Mouse (Mus musculus) heart, adult 2 months (tissue): ENCODE results near the gene Foxc2.

Source experiments
- CTCF ChIP-seq: fragments of 200-600 bp; IDR thresholded peaks from 2 replicates; pipeline ENCODE4 v1.8.1; 2022; ENCODE audit warnings: antibody characterized with exemption, mild to moderate bottlenecking, moderate library complexity
- EP300 ChIP-seq: fragments of 200-500 bp; IDR thresholded peaks from 2 replicates; pipeline ENCODE4 v1.6.1; 2011; ENCODE audit warnings: low read depth, low read length, control low read depth; ENCODE audit not compliant: insufficient read depth

DNA sequence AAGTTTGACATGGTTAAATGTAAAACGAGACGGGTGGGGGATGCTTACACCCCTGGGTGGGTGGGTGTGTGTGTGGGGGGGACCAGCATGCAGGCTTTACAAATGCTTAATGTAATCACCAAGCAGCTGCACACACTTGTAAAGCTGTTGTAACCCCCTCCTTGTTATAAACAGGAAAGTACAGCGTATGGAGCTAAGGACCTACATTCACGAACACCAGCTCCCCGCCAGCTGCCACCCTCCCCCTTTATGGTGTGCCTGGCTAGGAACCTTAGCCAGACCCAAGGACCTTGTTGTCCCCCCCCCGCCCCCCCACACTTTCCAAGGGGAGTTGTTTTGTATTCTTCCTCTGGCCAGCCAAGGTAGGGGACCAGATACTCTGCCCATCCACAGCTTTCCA lies 10.7 kb downstream of the Foxc2 start:
- TF ChIP-seq EP300 (no peak), CTCF (no peak)
